Mouse (Mus musculus) liver, postnatal 0 days (tissue): Measurements from ENCODE around the gene Wdpcp.

Experiments
- CTCF ChIP-seq: sonication (generic); IDR thresholded peaks from 2 replicates; pipeline ENCODE4 v1.5.1; 2016; ENCODE audit warnings: antibody characterized with exemption, low read depth
- EP300 ChIP-seq: IDR thresholded peaks from 2 replicates; pipeline ENCODE4 v1.6.1; 2016; ENCODE audit warnings: antibody characterized with exemption, low read depth, mild to moderate bottlenecking

DNA sequence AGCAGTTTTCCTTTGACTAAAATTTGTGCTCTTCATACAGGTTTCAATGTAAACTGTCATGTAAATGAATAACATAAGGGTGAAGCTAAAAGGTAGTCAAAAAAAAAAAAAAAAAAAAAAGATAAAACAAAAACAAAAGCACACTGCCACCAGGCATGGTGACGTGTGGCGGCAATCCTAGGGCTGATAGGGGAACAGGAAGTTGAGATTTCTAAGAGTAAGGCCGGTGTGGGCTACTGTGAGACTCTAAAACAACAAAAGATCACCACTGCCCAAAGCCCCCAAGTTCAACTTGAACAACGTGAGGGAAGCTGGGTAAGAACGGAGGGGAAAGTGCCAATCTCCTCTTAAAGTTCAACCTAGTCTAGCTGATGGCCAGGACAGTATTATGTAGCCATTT is 3.0 kb upstream of the Wdpcp start:
- TF ChIP-seq EP300, result no peak
- TF ChIP-seq CTCF, result no peak
